Mouse (Mus musculus): Measurements from ENCODE around the gene 1700016H13Rik.

Gene 1700016H13Rik

GRCm38 (mm10) chr5:103598264-103598663, 57.5 kb downstream of the 1700016H13Rik start:
- DNase-seq = no peak

All from right cerebral cortex, postnatal 4 days (tissue).